Mouse (Mus musculus) myocyte (in vitro differentiated cells): ENCODE data around the gene Nr1h3.

Source experiments
- CEBPB ChIP-seq: IDR thresholded peaks from 2 replicates; pipeline ENCODE4 v1.6.1; 2011; ENCODE audit warnings: mild to moderate bottlenecking, moderate library complexity; ENCODE audit not compliant: poor library complexity, insufficient read depth, severe bottlenecking
- E2F4 ChIP-seq: IDR thresholded peaks from one replicate; pipeline ENCODE4 v1.6.1; 2011; ENCODE audit warnings: mild to moderate bottlenecking, control low read depth, moderate library complexity; ENCODE audit not compliant: insufficient read depth
- MAX ChIP-seq: IDR thresholded peaks from one replicate; pipeline ENCODE4 v1.6.1; 2011; ENCODE audit warnings: low read depth, mild to moderate bottlenecking, control low read depth
- POLR2A ChIP-seq: IDR thresholded peaks from one replicate; pipeline ENCODE4 v1.6.1; 2011; ENCODE audit warnings: low read depth, mild to moderate bottlenecking, control low read depth, moderate library complexity; ENCODE audit not compliant: insufficient read length

DNA sequence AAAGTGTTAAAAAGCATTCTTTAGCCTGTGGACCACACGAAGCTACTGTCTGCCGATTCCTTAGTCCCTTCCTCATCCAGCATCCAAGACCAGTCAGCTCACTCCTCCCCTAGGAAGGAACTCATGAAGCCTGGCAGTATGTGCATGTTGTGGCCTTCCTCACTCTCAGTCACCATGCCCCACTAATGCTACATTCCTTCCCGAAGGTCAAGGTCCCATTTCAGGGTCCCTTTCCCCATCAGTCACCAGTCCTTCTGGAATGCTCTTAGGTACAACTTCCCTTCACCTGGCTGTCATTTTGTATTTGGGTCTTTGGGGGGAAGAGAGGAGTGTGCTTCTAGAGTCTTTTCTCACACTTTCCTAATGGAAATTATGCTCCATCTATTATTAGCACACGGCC is 49.4 kb upstream of the Nr1h3 start:
- TF ChIP-seq CEBPB, result no peak
- TF ChIP-seq E2F4, result no peak
- no peak for TF ChIP-seq MAX
- no peak for TF ChIP-seq POLR2A
